Mouse (Mus musculus): ENCODE measurements around the gene Dnm1. TPM values are rescaled to one million over a fixed set of nuclear protein-coding genes. Genes with fewer than 3 reads are reported as not detected.

Dnm1 gene
- total RNA-seq, 2 experiments from 2014 or later: 9.1 TPM

DNA sequence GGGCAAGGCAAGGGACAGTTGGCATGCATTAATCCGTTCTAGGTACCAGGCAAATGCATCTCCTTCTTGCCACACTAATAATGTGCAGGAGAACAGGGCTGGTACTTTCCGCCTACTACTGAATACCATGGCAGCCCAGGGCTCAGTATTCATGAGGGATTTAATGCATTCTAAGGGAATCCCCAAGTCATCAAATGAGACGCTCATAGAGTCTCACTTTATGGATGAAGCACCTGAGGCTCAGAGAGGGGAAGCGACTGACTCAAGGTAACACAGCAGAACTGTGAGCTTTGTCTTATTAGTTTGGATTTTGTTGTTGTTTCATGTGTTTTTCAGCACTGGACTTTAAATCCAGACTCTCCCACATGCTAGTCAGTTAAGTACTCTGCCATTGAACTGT lies 11.1 kb downstream of the Dnm1 start:
- no peak for DNase-seq
- intact Hi-C loops (cut with DNase I): no loop called here

DNA sequence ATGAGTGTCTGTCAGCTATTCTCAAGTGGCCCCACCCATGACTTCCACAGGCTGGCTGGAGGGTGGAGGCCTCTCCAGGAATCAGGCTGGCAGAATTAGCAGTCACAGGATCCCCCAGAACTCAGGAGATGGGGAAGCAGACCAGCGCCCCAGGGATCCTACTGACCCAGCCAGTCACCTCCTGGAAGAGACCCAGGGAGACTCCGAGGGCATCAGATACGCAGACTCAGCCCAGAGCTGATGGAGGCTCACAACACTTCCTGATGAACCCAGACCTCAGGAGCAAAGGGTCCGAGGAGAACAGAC lies 11.6 kb downstream of the Dnm1 start:
- intact Hi-C loops (cut with DNase I): no loop called here
- no peak for DNase-seq

DNA sequence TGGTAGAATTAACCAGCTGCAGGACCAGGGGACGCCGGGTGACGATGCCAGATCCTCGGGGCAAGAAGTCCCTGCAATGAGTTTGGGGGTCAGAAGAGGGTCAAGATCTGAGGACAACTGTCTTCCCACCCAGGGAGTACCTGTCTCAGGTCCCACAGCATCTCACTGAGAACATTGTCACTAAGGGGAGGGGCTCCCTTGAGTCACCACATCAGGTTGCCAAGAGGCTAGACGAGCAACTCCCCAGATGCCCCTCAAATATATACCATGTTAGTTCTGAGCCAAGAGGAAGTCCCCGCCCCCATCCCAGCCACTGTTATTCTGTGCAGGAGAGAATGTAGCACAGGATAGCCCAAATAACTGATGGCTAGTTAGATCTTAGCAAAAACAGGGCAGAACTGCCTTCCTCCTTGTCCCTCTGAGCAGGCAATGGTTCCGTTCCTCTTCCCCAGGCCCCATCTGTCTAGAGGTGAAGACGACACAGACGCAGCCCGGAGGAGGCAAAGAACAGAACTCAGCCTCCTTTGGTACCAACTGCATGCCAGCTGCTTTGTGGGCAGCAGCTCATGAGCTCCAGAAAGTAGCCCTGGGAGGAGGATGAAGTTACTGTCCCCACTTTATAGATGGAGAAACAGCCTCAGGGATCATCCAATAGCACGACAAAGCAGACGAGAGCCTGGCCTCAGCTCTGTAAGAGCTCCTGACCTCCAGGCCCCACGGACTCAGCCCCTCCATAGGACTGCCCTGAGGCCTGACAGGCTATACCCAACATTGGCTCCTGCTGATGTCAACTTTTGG lies 12.1 kb downstream of the Dnm1 start:
- intact Hi-C loops (cut with DNase I): no loop called here
- no peak for DNase-seq

DNA sequence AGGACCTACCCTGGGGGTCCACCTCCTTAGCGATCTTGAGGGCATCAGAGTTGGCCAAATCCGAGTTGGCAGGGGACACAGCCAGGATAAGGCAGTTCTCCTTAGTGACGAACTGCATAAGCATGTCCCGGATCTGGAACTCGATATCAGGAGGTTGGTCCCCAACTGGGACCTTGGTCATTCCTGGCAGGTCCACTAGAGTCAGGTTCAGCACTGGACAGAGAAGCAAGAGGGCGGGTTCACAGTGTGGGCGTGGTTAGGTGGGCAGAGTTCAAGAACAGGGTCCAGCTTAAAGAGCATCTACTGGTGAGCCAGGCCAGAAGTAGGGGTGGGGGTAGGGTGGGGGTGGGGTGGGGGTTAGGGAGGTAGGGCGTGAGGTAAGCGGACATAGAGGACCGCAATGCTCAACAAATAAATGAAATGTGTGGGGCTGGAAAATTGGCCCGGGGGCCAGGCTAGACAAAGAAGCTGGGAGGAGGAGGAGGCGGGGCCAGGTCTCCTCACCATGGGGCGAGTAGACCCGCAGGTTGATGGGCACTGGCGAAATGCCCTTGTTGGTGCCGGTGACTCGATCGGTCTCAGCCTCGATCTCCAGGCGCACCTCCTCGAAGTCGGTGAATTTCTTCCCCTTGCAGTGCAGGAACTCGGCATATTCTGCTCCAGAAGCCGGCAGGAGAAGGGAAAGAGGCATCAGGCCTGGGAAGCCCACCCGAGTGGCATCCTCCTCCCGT lies 13.1 kb downstream of the Dnm1 start:
- intact Hi-C loops (cut with DNase I): no loop called here
- no peak for DNase-seq

DNA sequence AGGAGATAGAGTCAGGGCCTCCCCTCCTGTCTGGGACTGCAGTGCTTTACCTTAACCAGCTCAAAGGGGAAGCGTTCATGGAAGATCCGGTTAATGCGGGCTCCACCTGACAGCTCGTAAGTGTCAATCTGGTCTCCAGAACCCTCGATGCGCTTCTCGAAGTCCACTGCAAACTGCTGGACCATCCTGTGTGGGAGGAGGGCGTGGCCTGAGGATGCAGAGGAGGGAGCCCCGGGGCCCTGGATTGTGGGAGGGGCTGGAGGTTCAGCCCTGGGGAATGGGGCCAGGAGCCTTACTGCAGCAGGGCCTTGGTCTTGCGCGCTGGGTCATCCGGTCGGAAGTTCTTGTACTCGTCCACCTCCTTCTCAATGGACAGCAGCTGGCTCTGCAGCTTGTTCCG lies 17.2 kb downstream of the Dnm1 start:
- intact Hi-C loops (cut with DNase I): no loop called here

DNA sequence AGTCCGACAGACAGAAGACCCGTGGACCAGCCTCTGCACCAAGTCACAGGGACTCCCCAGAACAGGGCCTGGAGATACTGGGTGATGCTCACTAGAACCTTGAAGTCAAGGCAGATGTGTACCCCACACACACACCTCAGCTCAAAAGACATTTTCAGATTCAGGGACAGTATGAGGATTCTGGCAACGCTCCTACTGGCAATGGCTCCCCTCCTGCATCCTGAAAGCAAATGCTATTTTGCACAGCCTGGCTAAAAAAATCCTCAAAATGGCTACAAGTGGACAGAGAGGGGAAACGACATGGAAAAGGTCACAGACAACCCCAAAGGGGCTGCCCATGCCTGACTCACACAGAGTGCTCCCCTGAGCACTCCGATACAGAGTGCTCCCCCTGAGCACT lies 21.0 kb downstream of the Dnm1 start:
- intact Hi-C loops (cut with DNase I): no loop called here
- DNase-seq: no peak

More for the DNA sequence above, 17.2 kb downstream of the Dnm1 start:
- DNase-seq: no peak

DNA sequence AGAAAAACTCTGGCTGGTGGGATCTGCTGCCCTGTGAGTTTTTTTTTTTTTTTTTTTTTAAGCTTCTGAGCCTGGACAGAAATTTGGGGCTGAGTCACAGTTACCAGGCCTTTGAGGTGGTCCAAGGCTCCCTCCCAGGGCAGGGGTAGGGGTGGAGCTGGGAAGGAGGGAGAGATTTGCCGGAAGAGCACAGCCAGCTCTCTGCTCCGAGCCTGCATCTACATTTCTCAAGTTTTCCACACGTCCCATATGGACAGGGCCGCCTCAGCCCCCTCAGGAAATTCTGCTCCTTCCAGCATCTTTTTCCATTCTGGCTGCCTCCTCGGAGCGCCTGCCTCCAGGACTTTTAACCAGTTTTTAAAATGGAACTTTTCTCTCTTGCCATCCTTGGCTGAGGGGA lies 23.6 kb downstream of the Dnm1 start:
- intact Hi-C loops (cut with DNase I): no loop called here
- no peak for DNase-seq

DNA sequence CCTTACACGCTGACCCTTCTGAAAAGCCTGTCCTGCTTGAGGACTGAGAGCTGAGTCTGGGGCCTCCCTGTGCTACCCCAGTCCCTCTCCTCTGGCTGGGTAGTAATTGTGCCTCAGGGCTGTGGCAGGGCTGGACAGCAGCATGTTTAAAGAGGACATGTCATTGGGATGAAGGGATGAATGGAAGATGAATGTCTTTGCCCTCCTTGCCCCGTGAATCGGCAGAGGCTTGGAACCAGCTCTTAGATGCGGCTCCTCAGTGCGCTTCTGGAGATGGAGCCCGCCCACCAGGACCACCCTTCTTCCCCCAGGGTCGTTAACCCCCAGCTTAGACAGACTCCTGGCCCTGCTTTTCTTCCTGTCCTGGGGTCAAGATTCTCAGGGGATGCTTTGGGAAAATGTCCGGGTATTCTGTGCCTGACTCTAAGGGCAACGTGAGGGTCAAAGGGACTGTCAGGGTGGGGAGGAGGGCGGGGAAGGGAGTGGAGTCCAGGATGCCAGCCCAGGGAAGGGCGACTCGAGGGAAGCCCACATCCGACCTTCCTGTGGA lies 24.2 kb downstream of the Dnm1 start:
- intact Hi-C loops (cut with DNase I): no loop called here
- no peak for DNase-seq

DNA sequence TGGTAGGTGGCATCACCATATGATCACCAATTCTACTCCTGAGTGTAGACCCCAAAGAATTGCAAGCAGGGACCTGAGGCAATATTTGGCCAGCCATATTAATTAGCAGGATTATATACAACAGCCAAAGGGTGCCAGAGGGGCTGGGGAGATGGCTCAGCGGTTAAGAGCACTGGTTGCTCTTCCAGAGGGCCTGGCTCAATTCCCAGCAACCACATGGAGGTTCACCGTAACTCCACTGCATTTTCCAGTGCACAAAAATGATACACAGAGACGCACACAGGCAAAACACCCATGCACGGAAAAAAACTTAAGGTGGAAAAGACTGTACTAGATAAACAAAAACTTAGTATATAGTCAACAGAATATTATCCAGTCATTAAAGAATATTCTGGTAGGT lies 25.9 kb downstream of the Dnm1 start:
- intact Hi-C loops (cut with DNase I): no loop called here
- no peak for DNase-seq

DNA sequence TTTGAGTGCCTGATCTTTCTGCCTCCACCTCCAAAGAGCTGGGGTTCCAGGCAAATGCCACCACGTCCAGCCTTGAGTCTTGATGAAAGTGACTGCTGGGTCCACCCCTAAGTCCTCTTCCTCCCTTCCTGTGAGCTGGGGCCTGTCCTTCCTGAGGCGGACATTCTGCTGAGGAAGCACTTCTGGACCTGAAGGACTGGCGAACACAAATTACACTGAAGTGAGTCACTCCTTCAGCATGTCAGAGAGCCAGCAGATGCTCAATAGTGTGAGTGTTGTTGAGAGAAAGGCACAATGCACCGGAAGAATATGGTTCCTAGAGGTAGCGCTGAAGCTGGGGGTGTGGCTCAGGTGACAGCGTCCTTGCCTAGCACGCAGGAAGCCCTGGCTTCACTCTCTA lies 27.8 kb downstream of the Dnm1 start:
- DNase-seq: no peak

DNA sequence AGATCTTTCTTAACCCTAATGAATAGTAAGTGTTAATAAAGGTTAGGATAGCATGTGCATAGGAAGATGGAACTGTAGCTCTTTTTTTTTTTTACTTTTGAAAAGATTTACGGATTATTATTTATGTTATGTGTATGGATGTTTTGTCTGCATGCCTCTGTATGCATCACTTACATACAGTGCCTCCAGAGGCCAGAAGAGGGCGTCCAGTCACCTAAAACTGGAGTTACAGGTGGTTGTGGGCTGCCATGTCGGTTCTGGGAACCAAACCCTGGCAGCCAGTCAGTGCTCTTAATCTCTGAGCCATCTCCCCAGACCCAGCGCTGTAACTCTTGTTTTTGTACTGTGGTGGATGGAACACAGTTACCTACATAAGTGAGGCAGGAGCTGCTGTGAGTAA lies 28.8 kb downstream of the Dnm1 start:
- intact Hi-C loops (cut with DNase I): no loop called here
- DNase-seq: no peak

More for the DNA sequence above, 27.8 kb downstream of the Dnm1 start:
- intact Hi-C loops (cut with DNase I): no loop called here

DNA sequence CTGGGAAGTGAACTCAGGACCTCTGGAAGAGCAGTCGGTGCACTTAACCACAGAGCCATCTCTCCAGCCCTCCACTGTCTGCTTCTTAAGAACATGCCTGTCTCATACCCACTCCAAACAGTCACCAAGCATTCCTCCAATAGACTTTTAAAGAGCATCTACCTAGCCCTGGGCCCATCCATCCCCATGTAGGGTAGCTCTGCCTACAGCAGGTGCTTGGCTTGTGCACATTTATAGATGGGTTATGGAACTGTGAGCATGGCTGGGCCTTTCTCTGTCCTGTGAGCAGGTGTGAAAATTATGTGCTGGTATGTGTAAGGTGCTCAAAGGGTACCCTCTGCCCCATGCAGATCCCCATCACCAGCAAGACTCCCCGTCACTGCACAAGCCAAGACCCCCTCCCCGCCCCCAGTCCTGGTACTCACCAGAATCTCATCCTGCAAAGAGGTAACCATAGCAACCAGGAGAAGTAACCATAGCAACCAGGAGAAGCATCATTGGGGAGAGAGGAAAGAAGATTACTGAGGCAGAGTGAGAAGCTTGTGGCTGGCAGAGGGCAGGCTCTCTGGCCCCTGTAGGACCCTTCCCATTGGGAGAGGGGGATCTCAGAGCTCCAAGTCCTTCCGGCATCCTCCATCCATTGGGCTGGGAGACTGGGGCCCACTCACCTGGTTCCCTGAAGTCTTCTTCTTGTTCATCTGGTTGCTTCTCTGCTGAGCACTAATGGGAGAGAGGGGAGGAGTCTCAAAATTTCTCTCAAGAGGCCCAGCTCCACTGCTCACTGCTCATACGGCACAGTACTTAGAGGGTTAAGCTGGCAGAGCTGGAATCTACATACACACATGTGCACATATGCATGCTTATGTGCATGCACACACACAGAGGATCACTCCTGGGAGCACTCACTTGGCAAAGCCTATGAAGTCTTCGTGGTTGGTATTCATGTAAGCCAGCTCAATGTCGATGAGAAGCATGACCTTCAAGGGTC lies 30.1 kb downstream of the Dnm1 start:
- no peak for DNase-seq
- intact Hi-C loops (cut with DNase I): no loop called here

DNA sequence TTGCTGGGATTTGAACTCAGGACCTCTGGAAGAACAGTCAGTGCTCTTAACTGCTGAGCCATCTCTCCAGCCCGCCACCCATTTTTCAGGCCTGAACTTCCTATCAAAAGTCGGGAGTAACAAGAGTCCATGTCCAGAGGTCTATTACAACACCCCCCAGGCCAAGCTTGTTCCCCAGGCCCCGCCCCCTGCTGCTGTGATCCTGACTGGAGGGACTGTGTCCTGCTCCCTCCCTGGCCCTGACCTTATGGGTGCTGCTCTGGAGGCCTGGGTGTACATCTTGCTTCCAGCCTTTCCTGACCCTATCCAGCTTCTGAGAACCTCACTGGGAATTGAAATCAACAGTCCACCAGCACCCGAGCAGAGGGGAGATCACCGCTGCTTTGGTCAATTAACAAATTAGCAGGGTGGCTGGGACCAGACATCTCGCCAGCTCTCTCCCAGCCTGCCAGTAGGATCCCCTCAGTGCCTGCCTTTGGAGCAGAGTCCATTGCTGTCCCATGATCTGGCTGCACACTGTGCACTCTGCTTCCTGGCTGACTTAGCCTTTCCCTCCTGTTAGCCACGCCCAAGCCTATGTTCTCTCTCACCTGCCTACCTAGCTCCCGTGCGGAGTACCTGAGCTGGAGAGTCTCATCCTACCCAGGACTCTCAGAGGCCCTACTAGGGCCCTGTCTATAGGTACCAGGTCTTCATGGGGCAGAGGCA lies 31.4 kb downstream of the Dnm1 start:
- no peak for DNase-seq
- intact Hi-C loops (cut with DNase I): no loop called here

DNA sequence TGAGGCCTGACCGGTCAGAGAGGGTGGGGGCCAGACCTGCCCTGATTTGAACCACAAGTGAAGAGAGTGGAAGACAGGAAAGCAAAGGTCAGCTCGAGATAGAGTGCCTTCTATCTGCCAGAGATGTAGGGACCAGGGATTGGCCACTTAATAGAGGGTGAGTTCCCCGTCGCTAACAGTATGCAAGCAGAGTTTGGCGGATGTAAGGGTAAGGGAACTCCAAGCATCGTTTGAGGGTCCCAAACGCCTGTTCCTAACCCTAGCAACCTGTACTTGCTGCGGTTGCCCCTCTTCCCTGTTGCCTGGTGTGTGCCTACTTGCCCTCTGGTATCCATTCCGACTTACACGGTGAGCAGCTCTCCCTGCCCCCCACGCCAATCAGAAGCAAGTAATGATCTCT lies 32.4 kb downstream of the Dnm1 start:
- DNase-seq: no peak
- intact Hi-C loops (cut with DNase I): no loop called here

DNA sequence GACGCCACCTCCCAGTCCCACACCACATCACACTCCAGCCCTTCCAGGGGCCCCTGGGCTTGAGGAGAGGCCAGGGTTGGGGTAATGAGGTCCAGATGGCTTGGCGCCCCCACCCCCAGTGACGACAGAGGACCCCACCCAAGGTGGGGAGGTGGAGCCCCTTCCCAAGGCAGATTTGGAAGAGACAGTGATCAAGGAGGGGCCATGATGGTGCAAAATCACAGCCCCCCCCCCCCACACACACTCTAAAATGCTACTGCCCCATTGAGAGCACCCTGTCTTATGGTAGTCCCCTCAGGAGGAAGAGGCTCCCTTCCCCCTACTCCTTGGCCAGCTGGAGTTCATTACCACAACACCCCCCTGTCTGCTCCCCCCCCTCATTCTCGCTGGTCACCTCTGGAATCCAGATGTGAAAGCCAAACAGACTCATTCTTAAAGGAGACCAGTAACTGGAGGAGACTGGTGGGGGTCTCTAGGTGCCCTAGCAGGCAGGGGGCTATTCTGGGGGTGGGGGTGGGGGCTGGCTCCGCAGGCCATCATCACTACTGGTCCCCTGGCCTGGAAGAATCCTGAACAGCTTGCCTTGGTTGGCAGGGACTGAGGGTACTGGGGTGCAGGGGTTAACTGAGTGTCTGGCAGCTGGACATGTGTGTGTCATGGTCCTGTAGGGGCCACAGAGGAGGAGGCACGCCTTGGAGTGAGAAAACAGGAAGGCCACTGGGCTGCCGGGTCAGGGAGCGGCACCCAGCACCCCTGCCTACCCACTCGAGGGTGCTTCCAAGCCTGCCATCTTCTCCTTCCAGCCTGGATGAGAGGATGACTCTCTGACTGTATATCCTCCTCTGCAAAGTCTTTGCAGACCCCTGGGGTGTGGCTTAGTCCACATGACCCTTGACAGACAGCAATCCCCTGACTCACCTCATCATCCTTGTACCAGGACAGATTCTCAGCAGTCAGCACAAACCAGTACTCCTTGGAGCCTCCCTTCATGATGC lies 33.3 kb downstream of the Dnm1 start:
- intact Hi-C loops (cut with DNase I): no loop called here
- DNase-seq: peak; percentile 59 to 63

DNA sequence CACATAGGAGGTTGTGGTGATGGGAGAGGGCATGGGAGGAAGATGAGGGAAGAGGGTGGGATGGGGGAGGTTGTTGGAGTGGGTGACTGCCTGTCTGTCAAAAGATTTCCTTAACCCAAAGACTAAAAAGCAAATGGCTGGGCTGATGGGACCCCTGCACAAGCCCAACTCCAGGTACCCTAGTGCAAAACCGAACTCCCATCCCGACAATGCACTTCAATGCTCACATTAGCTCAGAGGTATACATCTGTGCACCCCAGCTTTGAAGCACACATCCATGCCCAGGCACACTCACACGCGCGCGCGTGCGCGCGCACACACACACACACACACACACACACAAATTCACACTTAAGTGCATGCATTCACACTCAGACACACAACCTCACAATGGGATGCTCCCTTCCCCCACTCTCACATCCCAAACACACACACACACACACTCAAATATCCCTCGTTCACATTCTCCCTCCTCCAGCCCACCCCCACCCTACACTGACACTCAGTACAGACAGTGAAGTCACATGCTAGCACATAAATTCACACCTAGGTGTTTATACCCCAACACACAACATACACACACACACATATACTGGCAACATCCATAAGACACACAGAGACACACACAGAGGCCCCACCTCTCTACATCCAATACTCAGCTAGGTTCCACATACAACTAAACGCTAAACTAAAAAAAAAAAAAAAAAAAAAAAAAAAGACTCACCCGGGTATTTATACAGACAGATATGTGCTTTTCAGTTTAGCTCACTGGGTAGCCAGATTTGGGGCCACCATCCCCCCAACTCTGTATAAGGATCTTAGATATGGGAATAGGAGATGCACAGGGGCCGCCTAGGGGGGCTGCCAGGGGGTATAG lies 34.2 kb downstream of the Dnm1 start:
- intact Hi-C loops (cut with DNase I): no loop called here
- DNase-seq: no peak

DNA sequence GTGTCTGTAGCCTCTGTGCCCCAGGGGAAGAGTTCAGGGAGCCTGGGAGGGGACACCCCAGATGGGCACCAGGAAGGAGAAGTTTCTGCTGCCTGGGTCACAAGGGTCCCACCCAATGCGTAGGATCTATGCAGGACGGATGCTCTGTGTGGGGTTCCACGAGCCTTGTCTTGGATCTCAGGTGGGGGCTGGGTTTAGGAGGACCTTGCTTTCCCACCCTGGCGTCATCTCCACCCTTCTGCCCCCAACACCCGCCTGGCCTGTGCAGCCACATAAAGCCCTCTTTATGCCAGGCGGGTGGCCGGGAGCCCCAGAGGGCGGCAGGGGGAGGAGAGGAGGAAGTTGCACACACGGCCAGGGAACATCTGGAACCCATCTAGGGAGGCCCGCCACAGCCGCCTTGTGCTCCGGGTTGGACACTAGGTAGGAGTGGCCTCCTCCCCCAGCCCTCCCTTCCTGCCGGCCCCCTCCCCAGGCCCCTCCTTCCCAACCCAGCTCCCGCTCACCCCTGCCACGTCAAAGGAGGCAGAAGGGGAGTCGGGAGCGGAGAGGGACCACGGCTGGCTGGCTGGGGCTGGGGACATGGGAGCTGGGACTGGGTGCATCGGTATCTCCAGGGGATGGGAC lies 35.2 kb downstream of the Dnm1 start:
- DNase-seq: peak; percentile 75 to 80
- intact Hi-C loops (cut with DNase I): no loop called here

Data from heart, postnatal 14 days (tissue).